Mouse (Mus musculus): Measurements from ENCODE around the gene Xrcc5.

- TF ChIP-seq POLR2A (IDR thresholded peaks at IDR 0.05; ENCODE audit: borderline replicate concordance, control insufficient read depth, low read depth, low read length) (no peak), CTCF (IDR thresholded peaks at IDR 0.05; ENCODE audit: control insufficient read depth, insufficient read depth, low read length) (no peak)
Observed at GRCm38 (mm10) chr1:72383056-72383455, 75.8 kb downstream of the Xrcc5 start.

Data from bone marrow, adult 2 months (tissue).